Mouse (Mus musculus): ENCODE measurements at regions not wholly inside any gene's neighbourhood (a gene's known extent, or its start where the extent isn't known, plus 50 kb on each side); places are given as distances from the start of the nearest gene placed in this dataset.

GRCm38 (mm10) chr16:71717207-71717606 is 590.9 kb upstream of the Robo1 start:
- no peak overlapping the region for H3K4me2 ChIP-seq
- 66% methylated on average over 3 of the region's 3 CpGs for WGBS
- H3K9ac ChIP-seq: no peak overlapping the region
- no peak for TF ChIP-seq CTCF (IDR thresholded peaks at IDR 0.05; ENCODE audit: low read depth)
- no peaks in the 10 kb centered on the region for H3K36me3 ChIP-seq (ENCODE audit: insufficient read depth)
- H3K4me3 ChIP-seq (ENCODE audit: low read depth, low read length): no peak overlapping the region
- ATAC-seq (ENCODE audit: insufficient read depth) (no peak), DNase-seq (no peak)
- no peaks in the 10 kb centered on the region for H3K4me1 ChIP-seq (ENCODE audit: insufficient read depth)
- no peak overlapping the region for H3K27ac ChIP-seq (ENCODE audit: low read depth)
- H3K9me3 ChIP-seq (ENCODE audit: low read depth, low read length): no peaks in the 10 kb centered on the region
- no peaks in the 10 kb centered on the region for H3K27me3 ChIP-seq (ENCODE audit: insufficient read depth, low read length)

GRCm38 (mm10) chr16:71724898-71725297 is 583.2 kb upstream of the Robo1 start:
- no peak for ATAC-seq (ENCODE audit: insufficient read depth)
- H3K4me1 ChIP-seq (ENCODE audit: insufficient read depth): no peaks in the 10 kb centered on the region
- WGBS: 82% methylated on average over 2 of the region's 2 CpGs
- no peak overlapping the region for H3K27ac ChIP-seq (ENCODE audit: low read depth)
- no peak overlapping the region for H3K4me2 ChIP-seq
- H3K9me3 ChIP-seq (ENCODE audit: low read depth, low read length): no peaks in the 10 kb centered on the region
- H3K36me3 ChIP-seq (ENCODE audit: insufficient read depth): no peaks in the 10 kb centered on the region
- no peak for DNase-seq
- H3K9ac ChIP-seq: no peak overlapping the region
- no peak overlapping the region for H3K4me3 ChIP-seq (ENCODE audit: low read depth, low read length)
- no peak for TF ChIP-seq CTCF (IDR thresholded peaks at IDR 0.05; ENCODE audit: low read depth)
- H3K27me3 ChIP-seq (ENCODE audit: insufficient read depth, low read length): no peaks in the 10 kb centered on the region

- TF ChIP-seq CTCF (IDR thresholded peaks at IDR 0.05; ENCODE audit: low read depth): no peak
- Histone ChIP-seq H3K27ac (ENCODE audit: low read depth) (no peak overlapping the region), H3K9ac (no peak overlapping the region), H3K9me3 (ENCODE audit: low read depth, low read length) (no peaks in the 10 kb centered on the region), H3K36me3 (ENCODE audit: insufficient read depth) (no peaks in the 10 kb centered on the region), H3K4me3 (ENCODE audit: low read depth, low read length) (no peak overlapping the region), H3K27me3 (ENCODE audit: insufficient read depth, low read length) (no peaks in the 10 kb centered on the region), H3K4me1 (ENCODE audit: insufficient read depth) (no peaks in the 10 kb centered on the region), H3K4me2 (no peak overlapping the region)
- DNase-seq: no peak
- no peak for ATAC-seq (ENCODE audit: insufficient read depth)
- 79% methylated on average over 2 of the region's 2 CpGs for WGBS
Measured at GRCm38 (mm10) chr16:71737941-71738340, 570.2 kb upstream of the Robo1 start.

GRCm38 (mm10) chr16:71739104-71739503 is 569.0 kb upstream of the Robo1 start:
- 88% methylated on average over 5 of the region's 5 CpGs for WGBS
- ATAC-seq (ENCODE audit: insufficient read depth): no peak
- DNase-seq: no peak
- Histone ChIP-seq H3K4me1 (ENCODE audit: insufficient read depth) (no peaks in the 10 kb centered on the region), H3K36me3 (ENCODE audit: insufficient read depth) (no peaks in the 10 kb centered on the region), H3K27me3 (ENCODE audit: insufficient read depth, low read length) (no peaks in the 10 kb centered on the region), H3K4me2 (no peak overlapping the region), H3K9ac (no peak overlapping the region), H3K4me3 (ENCODE audit: low read depth, low read length) (no peak overlapping the region), H3K27ac (ENCODE audit: low read depth) (no peak overlapping the region), H3K9me3 (ENCODE audit: low read depth, low read length) (no peaks in the 10 kb centered on the region)
- TF ChIP-seq CTCF (IDR thresholded peaks at IDR 0.05; ENCODE audit: low read depth): no peak

GRCm38 (mm10) chr16:71780945-71781344 is 527.2 kb upstream of the Robo1 start:
- no peak for ATAC-seq (ENCODE audit: insufficient read depth)
- H3K9me3 ChIP-seq (ENCODE audit: low read depth, low read length): no peaks in the 10 kb centered on the region
- TF ChIP-seq CTCF (IDR thresholded peaks at IDR 0.05; ENCODE audit: low read depth): no peak
- DNase-seq: no peak
- H3K4me2 ChIP-seq: no peak overlapping the region
- H3K9ac ChIP-seq: no peak overlapping the region
- H3K27ac ChIP-seq (ENCODE audit: low read depth): no peak overlapping the region
- no peak overlapping the region for H3K4me3 ChIP-seq (ENCODE audit: low read depth, low read length)
- no peaks in the 10 kb centered on the region for H3K36me3 ChIP-seq (ENCODE audit: insufficient read depth)
- no peaks in the 10 kb centered on the region for H3K27me3 ChIP-seq (ENCODE audit: insufficient read depth, low read length)
- H3K4me1 ChIP-seq (ENCODE audit: insufficient read depth): no peaks in the 10 kb centered on the region

GRCm38 (mm10) chr16:71812840-71813239 is 495.3 kb upstream of the Robo1 start:
- WGBS: 63% methylated on average over 5 of the region's 5 CpGs
- DNase-seq: no peak
- no peak for ATAC-seq (ENCODE audit: insufficient read depth)
- Histone ChIP-seq H3K4me1 (ENCODE audit: insufficient read depth) (no peaks in the 10 kb centered on the region), H3K36me3 (ENCODE audit: insufficient read depth) (no peaks in the 10 kb centered on the region), H3K27ac (ENCODE audit: low read depth) (no peak overlapping the region), H3K9ac (no peak overlapping the region), H3K27me3 (ENCODE audit: insufficient read depth, low read length) (no peaks in the 10 kb centered on the region), H3K4me2 (no peak overlapping the region), H3K4me3 (ENCODE audit: low read depth, low read length) (no peak overlapping the region), H3K9me3 (ENCODE audit: low read depth, low read length) (no peaks in the 10 kb centered on the region)
- no peak for TF ChIP-seq CTCF (IDR thresholded peaks at IDR 0.05; ENCODE audit: low read depth)

GRCm38 (mm10) chr16:71835325-71835724 is 472.8 kb upstream of the Robo1 start:
- no peaks in the 10 kb centered on the region for H3K9me3 ChIP-seq (ENCODE audit: low read depth, low read length)
- ATAC-seq (ENCODE audit: insufficient read depth) (no peak), DNase-seq (no peak)
- H3K4me3 ChIP-seq (ENCODE audit: low read depth, low read length): no peak overlapping the region
- H3K9ac ChIP-seq: no peak overlapping the region
- no peak overlapping the region for H3K27ac ChIP-seq (ENCODE audit: low read depth)
- no peak overlapping the region for H3K4me2 ChIP-seq
- no peaks in the 10 kb centered on the region for H3K27me3 ChIP-seq (ENCODE audit: insufficient read depth, low read length)
- no peaks in the 10 kb centered on the region for H3K36me3 ChIP-seq (ENCODE audit: insufficient read depth)
- no peaks in the 10 kb centered on the region for H3K4me1 ChIP-seq (ENCODE audit: insufficient read depth)
- no peak for TF ChIP-seq CTCF (IDR thresholded peaks at IDR 0.05; ENCODE audit: low read depth)
- WGBS: 74% methylated on average over 2 of the region's 2 CpGs

- Histone ChIP-seq H3K9ac (no peak overlapping the region), H3K4me1 (ENCODE audit: insufficient read depth) (no peaks in the 10 kb centered on the region), H3K9me3 (ENCODE audit: low read depth, low read length) (no peaks in the 10 kb centered on the region), H3K27ac (ENCODE audit: low read depth) (no peak overlapping the region), H3K36me3 (ENCODE audit: insufficient read depth) (no peaks in the 10 kb centered on the region), H3K27me3 (ENCODE audit: insufficient read depth, low read length) (no peaks in the 10 kb centered on the region), H3K4me3 (ENCODE audit: low read depth, low read length) (no peak overlapping the region), H3K4me2 (no peak overlapping the region)
- ATAC-seq (ENCODE audit: insufficient read depth) (no peak), DNase-seq (no peak)
- 83% methylated on average over 3 of the region's 3 CpGs for WGBS
- no peak for TF ChIP-seq CTCF (IDR thresholded peaks at IDR 0.05; ENCODE audit: low read depth)
Measured at GRCm38 (mm10) chr16:71850097-71850496, 458.0 kb upstream of the Robo1 start.

Data from lung, embryonic 14.5 days (tissue).